Mouse (Mus musculus) testis, adult 2 months (tissue): Measurements from ENCODE around the gene D10Wsu102e.

ENCODE experiments used
- CTCF ChIP-seq: fragments of 200-500 bp; IDR thresholded peaks from 2 replicates; pipeline ENCODE4 v1.5.1; 2012; ENCODE audit warnings: low read depth, mild to moderate bottlenecking, inconsistent platforms, low read length, moderate library complexity; ENCODE audit not compliant: control insufficient read depth, insufficient read depth, insufficient replicate concordance
- POLR2A ChIP-seq: fragments of 200-500 bp; IDR thresholded peaks from 2 replicates; pipeline ENCODE4 v1.6.1; 2012; ENCODE audit warnings: low read depth, mild to moderate bottlenecking, inconsistent platforms, low read length, moderate library complexity; ENCODE audit not compliant: control insufficient read depth

DNA sequence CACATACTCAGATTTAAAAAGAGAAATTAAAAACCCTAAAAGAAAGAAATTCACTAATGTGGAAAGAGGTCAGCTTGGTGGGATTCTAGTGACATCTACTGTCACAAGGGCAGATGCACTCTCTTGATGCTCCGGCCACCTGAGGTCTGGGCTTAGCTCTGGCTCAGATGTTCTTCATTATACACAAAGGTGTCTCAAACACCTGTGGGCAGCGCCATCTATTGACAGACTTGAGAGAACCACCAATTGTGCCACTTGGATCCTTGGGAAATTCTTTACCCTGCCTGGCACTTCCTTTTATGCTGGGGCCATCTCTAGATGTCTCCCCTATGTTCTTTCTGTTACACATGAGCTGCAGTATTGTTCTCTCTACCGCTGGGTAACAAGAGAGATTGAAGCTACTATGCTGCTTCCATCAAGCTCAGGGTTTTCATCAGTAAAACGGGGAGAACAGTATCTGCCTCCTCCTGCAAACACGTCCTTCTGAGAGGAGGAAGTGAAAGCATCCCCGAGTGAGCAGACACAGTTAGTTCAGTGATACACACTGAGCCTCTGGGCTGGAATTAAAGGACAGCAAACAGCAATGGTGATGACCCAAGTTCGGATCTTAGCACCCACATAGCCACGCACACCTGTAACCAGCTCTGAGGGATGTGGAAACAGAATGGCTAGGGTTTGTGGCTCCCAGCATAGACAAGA lies 149.1 kb downstream of the D10Wsu102e start:
- TF ChIP-seq POLR2A (no peak), CTCF (no peak)
